Mouse (Mus musculus) thymus, adult 2 months (tissue): Measurements from ENCODE around the gene Nox1.

Source experiments
- CTCF ChIP-seq: fragments of 200-500 bp; IDR thresholded peaks from 2 replicates; pipeline ENCODE4 v1.5.1; 2012; ENCODE audit warnings: mild to moderate bottlenecking, control low read depth, low read length, moderate library complexity, borderline replicate concordance; ENCODE audit not compliant: control insufficient read depth, poor library complexity, insufficient read depth; ENCODE audit errors: extremely low read depth
- POLR2A ChIP-seq: fragments of 200-500 bp; IDR thresholded peaks from 2 replicates; pipeline ENCODE4 v1.6.1; 2012; ENCODE audit warnings: mild to moderate bottlenecking, low read length, control low read depth, moderate library complexity; ENCODE audit not compliant: control insufficient read depth, poor library complexity, insufficient read depth; ENCODE audit errors: extremely low read depth

DNA sequence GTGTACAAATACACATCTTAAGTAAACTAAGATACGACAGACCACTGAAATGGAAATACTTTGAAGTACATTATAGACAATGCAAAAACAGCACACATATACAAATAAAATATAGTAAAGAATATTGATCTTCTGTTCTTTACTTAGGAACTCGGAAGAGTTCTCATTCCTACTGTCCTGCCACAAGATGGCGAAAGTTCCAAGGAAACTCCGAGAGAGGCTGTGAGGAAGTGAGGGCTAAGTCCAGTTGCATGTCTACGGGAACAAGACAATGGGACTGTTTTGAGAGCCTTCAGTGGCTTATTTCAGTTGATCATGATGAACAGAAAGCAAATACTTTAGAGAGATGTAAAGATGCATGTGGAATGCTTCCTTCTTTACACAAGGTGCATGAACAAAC, 89.5 kb downstream of the Nox1 start:
- TF ChIP-seq CTCF = no peak
- TF ChIP-seq POLR2A = no peak
